Mouse (Mus musculus): ENCODE results near the gene Rapgef5. TPM values are rescaled to one million over a fixed set of nuclear protein-coding genes. Genes with fewer than 3 reads are reported as not detected.
A peak's percentile ranks its signal among the peaks of the same experiment; 100 is the strongest.

Gene Rapgef5
- polyA plus RNA-seq, 1 experiment from 2014 or later, result 15.2 TPM

- no peak for ATAC-seq (replicated peaks; ENCODE audit: extremely low read depth, insufficient read depth, low FRiP score)
- H3K9me3 ChIP-seq (replicated peaks; ENCODE audit: control insufficient read depth, low read length), result no peaks in the 10 kb centered on the region
- H3K4me3 ChIP-seq (ENCODE audit: low read length), result no peak overlapping the region
- H3K4me2 ChIP-seq (ENCODE audit: low read depth, low read length), result no peak overlapping the region
- no peaks in the 10 kb centered on the region for H3K36me3 ChIP-seq (ENCODE audit: control insufficient read depth, insufficient read depth)
- peaks cover 3% of the 10 kb centered on the region; the same call in 1 of the 2 replicates for H3K4me1 ChIP-seq (ENCODE audit: control insufficient read depth, insufficient read depth, low read length)
- no peak overlapping the region for H3K9ac ChIP-seq (ENCODE audit: low read length)
- 79% methylated on average over 5 of the region's 5 CpGs for WGBS
- no peak overlapping the region for H3K27ac ChIP-seq (ENCODE audit: low read length)
- no peaks in the 10 kb centered on the region for H3K27me3 ChIP-seq (ENCODE audit: control insufficient read depth, insufficient read depth, low read length)
Observed at GRCm38 (mm10) chr12:117499242-117499641, 17.0 kb upstream of the Rapgef5 start.

- H3K36me3 ChIP-seq (ENCODE audit: control insufficient read depth, insufficient read depth), result no peaks in the 10 kb centered on the region
- peak overlapping the region; percentile 33; the same call in 1 of the 2 replicates for H3K27ac ChIP-seq (ENCODE audit: low read length)
- H3K9ac ChIP-seq (ENCODE audit: low read length), result no peak overlapping the region
- no peak overlapping the region for H3K4me2 ChIP-seq (ENCODE audit: low read depth, low read length)
- H3K4me3 ChIP-seq (ENCODE audit: low read length), result no peak overlapping the region
- WGBS, result 47% methylated on average over 4 of the region's 4 CpGs
- no peaks in the 10 kb centered on the region for H3K9me3 ChIP-seq (replicated peaks; ENCODE audit: control insufficient read depth, low read length)
- no peaks in the 10 kb centered on the region for H3K27me3 ChIP-seq (ENCODE audit: control insufficient read depth, insufficient read depth, low read length)
- H3K4me1 ChIP-seq (ENCODE audit: control insufficient read depth, insufficient read depth, low read length), result peaks cover 3% of the 10 kb centered on the region; the same call in 1 of the 2 replicates
- ATAC-seq (replicated peaks; ENCODE audit: extremely low read depth, insufficient read depth, low FRiP score), result peak; percentile 69
Observed at GRCm38 (mm10) chr12:117501180-117501579, 15.1 kb upstream of the Rapgef5 start.

- ATAC-seq (replicated peaks; ENCODE audit: extremely low read depth, insufficient read depth, low FRiP score), result no peak
- Histone ChIP-seq H3K36me3 (ENCODE audit: control insufficient read depth, insufficient read depth) (no peaks in the 10 kb centered on the region), H3K4me3 (ENCODE audit: low read length) (no peak overlapping the region), H3K27me3 (ENCODE audit: control insufficient read depth, insufficient read depth, low read length) (no peaks in the 10 kb centered on the region), H3K9me3 (replicated peaks; ENCODE audit: control insufficient read depth, low read length) (no peaks in the 10 kb centered on the region), H3K27ac (ENCODE audit: low read length) (no peak overlapping the region), H3K4me2 (ENCODE audit: low read depth, low read length) (no peak overlapping the region), H3K9ac (ENCODE audit: low read length) (no peak overlapping the region), H3K4me1 (ENCODE audit: control insufficient read depth, insufficient read depth, low read length) (peaks cover 3% of the 10 kb centered on the region; the same call in 1 of the 2 replicates)
- 94% methylated on average over 3 of the region's 3 CpGs for WGBS
Observed at GRCm38 (mm10) chr12:117502834-117503233, 13.4 kb upstream of the Rapgef5 start.

- H3K4me1 ChIP-seq (ENCODE audit: control insufficient read depth, insufficient read depth, low read length), result peaks cover 3% of the 10 kb centered on the region; the same call in 1 of the 2 replicates
- H3K4me2 ChIP-seq (ENCODE audit: low read depth, low read length), result no peak overlapping the region
- H3K27ac ChIP-seq (ENCODE audit: low read length), result no peak overlapping the region
- H3K27me3 ChIP-seq (ENCODE audit: control insufficient read depth, insufficient read depth, low read length), result no peaks in the 10 kb centered on the region
- ATAC-seq (replicated peaks; ENCODE audit: extremely low read depth, insufficient read depth, low FRiP score), result no peak
- no peaks in the 10 kb centered on the region for H3K36me3 ChIP-seq (ENCODE audit: control insufficient read depth, insufficient read depth)
- no peaks in the 10 kb centered on the region for H3K9me3 ChIP-seq (replicated peaks; ENCODE audit: control insufficient read depth, low read length)
- H3K9ac ChIP-seq (ENCODE audit: low read length), result no peak overlapping the region
- WGBS, result 38% methylated on average over 2 of the region's 2 CpGs
- no peak overlapping the region for H3K4me3 ChIP-seq (ENCODE audit: low read length)
Observed at GRCm38 (mm10) chr12:117505163-117505562, 11.1 kb upstream of the Rapgef5 start.

- no peaks in the 10 kb centered on the region for H3K4me1 ChIP-seq (ENCODE audit: control insufficient read depth, insufficient read depth, low read length)
- H3K9ac ChIP-seq (ENCODE audit: low read length), result no peak overlapping the region
- H3K4me3 ChIP-seq (ENCODE audit: low read length), result no peak overlapping the region
- H3K4me2 ChIP-seq (ENCODE audit: low read depth, low read length), result no peak overlapping the region
- WGBS, result 46% methylated on average over 1 of the region's 1 CpGs
- no peak for ATAC-seq (replicated peaks; ENCODE audit: extremely low read depth, insufficient read depth, low FRiP score)
- no peaks in the 10 kb centered on the region for H3K27me3 ChIP-seq (ENCODE audit: control insufficient read depth, insufficient read depth, low read length)
- no peak overlapping the region for H3K27ac ChIP-seq (ENCODE audit: low read length)
- H3K36me3 ChIP-seq (ENCODE audit: control insufficient read depth, insufficient read depth), result no peaks in the 10 kb centered on the region
- no peaks in the 10 kb centered on the region for H3K9me3 ChIP-seq (replicated peaks; ENCODE audit: control insufficient read depth, low read length)
Observed at GRCm38 (mm10) chr12:117507772-117508171, 8.5 kb upstream of the Rapgef5 start.

GRCm38 (mm10) chr12:117509919-117510318, 6.4 kb upstream of the Rapgef5 start:
- no peak overlapping the region for H3K4me3 ChIP-seq (ENCODE audit: low read length)
- H3K36me3 ChIP-seq (ENCODE audit: control insufficient read depth, insufficient read depth), result no peaks in the 10 kb centered on the region
- no peak overlapping the region for H3K4me2 ChIP-seq (ENCODE audit: low read depth, low read length)
- H3K4me1 ChIP-seq (ENCODE audit: control insufficient read depth, insufficient read depth, low read length), result no peaks in the 10 kb centered on the region
- WGBS, result 52% methylated on average over 2 of the region's 2 CpGs
- H3K27ac ChIP-seq (ENCODE audit: low read length), result no peak overlapping the region
- no peaks in the 10 kb centered on the region for H3K9me3 ChIP-seq (replicated peaks; ENCODE audit: control insufficient read depth, low read length)
- no peaks in the 10 kb centered on the region for H3K27me3 ChIP-seq (ENCODE audit: control insufficient read depth, insufficient read depth, low read length)
- ATAC-seq (replicated peaks; ENCODE audit: extremely low read depth, insufficient read depth, low FRiP score), result no peak
- H3K9ac ChIP-seq (ENCODE audit: low read length), result no peak overlapping the region

- Histone ChIP-seq H3K27ac (ENCODE audit: low read length) (no peak overlapping the region), H3K36me3 (ENCODE audit: control insufficient read depth, insufficient read depth) (no peaks in the 10 kb centered on the region), H3K4me2 (ENCODE audit: low read depth, low read length) (no peak overlapping the region), H3K27me3 (ENCODE audit: control insufficient read depth, insufficient read depth, low read length) (no peaks in the 10 kb centered on the region), H3K4me3 (ENCODE audit: low read length) (no peak overlapping the region), H3K9me3 (replicated peaks; ENCODE audit: control insufficient read depth, low read length) (no peaks in the 10 kb centered on the region), H3K4me1 (ENCODE audit: control insufficient read depth, insufficient read depth, low read length) (no peaks in the 10 kb centered on the region), H3K9ac (ENCODE audit: low read length) (no peak overlapping the region)
- WGBS, result 91% methylated on average over 3 of the region's 3 CpGs
- no peak for ATAC-seq (replicated peaks; ENCODE audit: extremely low read depth, insufficient read depth, low FRiP score)
Observed at GRCm38 (mm10) chr12:117512468-117512867, 3.8 kb upstream of the Rapgef5 start.

- no peak overlapping the region for H3K9ac ChIP-seq (ENCODE audit: low read length)
- 71% methylated on average over 11 of the region's 11 CpGs for WGBS
- ATAC-seq (replicated peaks; ENCODE audit: extremely low read depth, insufficient read depth, low FRiP score), result no peak
- H3K4me1 ChIP-seq (ENCODE audit: control insufficient read depth, insufficient read depth, low read length), result no peaks in the 10 kb centered on the region
- no peaks in the 10 kb centered on the region for H3K27me3 ChIP-seq (ENCODE audit: control insufficient read depth, insufficient read depth, low read length)
- no peaks in the 10 kb centered on the region for H3K36me3 ChIP-seq (ENCODE audit: control insufficient read depth, insufficient read depth)
- no peak overlapping the region for H3K4me2 ChIP-seq (ENCODE audit: low read depth, low read length)
- H3K4me3 ChIP-seq (ENCODE audit: low read length), result no peak overlapping the region
- no peak overlapping the region for H3K27ac ChIP-seq (ENCODE audit: low read length)
- H3K9me3 ChIP-seq (replicated peaks; ENCODE audit: control insufficient read depth, low read length), result no peaks in the 10 kb centered on the region
Observed at GRCm38 (mm10) chr12:117513150-117513932, 2.9 kb upstream of the Rapgef5 start.

GRCm38 (mm10) chr12:117517275-117517936, 1.1 kb downstream of the Rapgef5 start:
- H3K27ac ChIP-seq (ENCODE audit: low read length), result no peak overlapping the region

More at GRCm38 (mm10) chr12:117517275-117517936, 1.1 kb downstream of the Rapgef5 start:
- 49% methylated on average over 14 of the region's 14 CpGs for WGBS
- no peak overlapping the region for H3K4me3 ChIP-seq (ENCODE audit: low read length)
- no peaks in the 10 kb centered on the region for H3K36me3 ChIP-seq (ENCODE audit: control insufficient read depth, insufficient read depth)
- H3K4me2 ChIP-seq (ENCODE audit: low read depth, low read length), result no peak overlapping the region
- no peaks in the 10 kb centered on the region for H3K27me3 ChIP-seq (ENCODE audit: control insufficient read depth, insufficient read depth, low read length)
- H3K9ac ChIP-seq (ENCODE audit: low read length), result no peak overlapping the region
- no peaks in the 10 kb centered on the region for H3K4me1 ChIP-seq (ENCODE audit: control insufficient read depth, insufficient read depth, low read length)
- ATAC-seq (replicated peaks; ENCODE audit: extremely low read depth, insufficient read depth, low FRiP score), result no peak
- no peaks in the 10 kb centered on the region for H3K9me3 ChIP-seq (replicated peaks; ENCODE audit: control insufficient read depth, low read length)
